Mouse (Mus musculus) ES-Bruce4 (cell line): ENCODE measurements around the gene Hist1h2bn.

Source experiments
- EP300 ChIP-seq: IDR thresholded peaks from 2 replicates; pipeline ENCODE4 v1.6.1; 2011; ENCODE audit warnings: low read depth, low read length; ENCODE audit not compliant: insufficient read depth
- POLR2A ChIP-seq: IDR thresholded peaks from one replicate; pipeline ENCODE4 v1.8.1; 2011; ENCODE audit warnings: low read length; ENCODE audit not compliant: insufficient read depth

- TF ChIP-seq POLR2A, result no peak
- no peak for TF ChIP-seq EP300
These were observed 41.7 kb downstream of the Hist1h2bn start for GRCm38 (mm10) chr13:21795584-21795983.
